Mouse (Mus musculus): Measurements from ENCODE around the gene Gm14296.
"Not testable (repeated sequence)": the region's sequence is repeated elsewhere in the genome, so short reads cannot be mapped to it uniquely, and the experiment has no call there.

The Gm14296 gene

GRCm38 (mm10) chr2:176927709-176928108 lies at the start of gene Gm14296:
TSS of gene Gm14296 (minus strand) at chr2:176927809.
- not testable (repeated sequence) for DNase-seq

- not testable (repeated sequence) for DNase-seq
Measured at GRCm38 (mm10) chr2:176905464-176905863, 22.1 kb downstream of the Gm14296 start.

Measured in lung, postnatal 4 days (tissue).